Mouse (Mus musculus): Measurements from ENCODE around the gene Ankfn1.

DNA sequence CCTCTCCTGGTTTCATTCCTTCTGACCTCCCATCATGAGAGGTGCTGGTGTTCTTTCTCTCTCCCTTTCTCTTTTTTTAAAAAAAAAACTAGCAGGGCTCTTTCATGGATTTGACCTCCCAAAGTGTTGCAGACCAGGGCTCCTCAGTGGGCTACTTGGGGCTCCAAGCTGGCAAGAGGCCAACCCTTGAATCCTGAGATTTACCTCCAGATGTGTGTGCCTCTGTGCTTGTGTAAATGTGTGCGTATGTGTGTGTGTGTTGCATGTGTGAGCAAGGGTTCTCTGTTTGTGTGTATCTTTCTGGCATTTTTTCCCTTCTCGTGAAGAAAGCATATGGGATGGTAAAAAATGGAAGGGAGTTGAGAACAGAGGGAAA lies 394.8 kb downstream of the Ankfn1 start:
- TF ChIP-seq CTCF (IDR thresholded peaks at IDR 0.05; ENCODE audit: insufficient read depth, low read length): no peak
- TF ChIP-seq POLR2A (IDR thresholded peaks at IDR 0.05; ENCODE audit: borderline replicate concordance, extremely low read depth, low read depth, low read length): no peak
